Mouse (Mus musculus): ENCODE results near the gene Lad1.

DNA sequence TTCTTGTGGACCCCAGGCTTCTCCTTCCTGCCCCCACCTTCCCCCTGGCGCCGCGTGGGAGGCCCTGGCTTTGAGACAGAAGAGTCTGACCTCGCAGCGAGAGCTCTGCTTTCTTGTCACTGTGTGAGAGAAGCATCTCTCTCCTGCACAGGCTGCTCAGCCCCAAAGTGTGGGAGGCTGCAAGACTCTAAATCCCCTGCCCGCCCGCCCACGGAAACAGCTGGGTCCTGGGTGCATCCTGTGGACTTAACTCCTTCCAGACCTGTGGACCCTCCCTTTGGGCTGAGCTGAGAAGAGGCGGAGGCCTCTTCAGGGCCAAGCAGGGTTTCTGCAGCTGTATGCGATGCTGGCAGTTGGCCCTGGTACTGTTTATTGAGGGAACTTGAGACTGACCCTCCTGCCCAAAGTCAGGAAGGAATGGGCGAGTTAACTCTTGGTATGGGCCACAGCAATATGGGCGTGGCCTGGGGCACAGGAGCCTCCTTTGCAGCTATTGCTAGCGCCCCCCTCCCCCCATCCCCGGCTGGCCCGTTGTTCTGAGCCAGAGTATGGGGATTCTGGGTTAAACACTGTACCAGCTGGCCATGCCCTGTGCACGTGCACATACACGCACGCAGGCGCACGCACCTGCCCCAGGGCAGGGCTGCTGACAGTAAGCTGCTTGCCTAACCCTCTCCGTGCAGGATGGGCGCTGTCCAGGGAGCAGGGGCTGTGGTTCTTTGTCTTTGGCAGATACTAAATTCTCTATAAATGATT lies 39.4 kb upstream of the Lad1 start, which contains the start of gene Tnni1:
- TF ChIP-seq CTCF (IDR thresholded peaks at IDR 0.05; ENCODE audit: low read depth) (no peak), EP300 (optimal IDR thresholded peaks at IDR 0.05) (no peak)
